Mouse (Mus musculus) natural killer cell, adult 2 months (primary cell): ENCODE measurements around the gene Gm20388.

Source experiments
- DNase-seq, 2 experiments: peaks; one replicate each; pipeline ENCODE4 v3.0.0; 2022; ENCODE audit warnings: low spot score in 2 of 2

Gene Gm20388

GRCm38 (mm10) chr8:121762999-121763699 is 1852.5 kb downstream of the Gm20388 start:
- no peak for DNase-seq

DNA sequence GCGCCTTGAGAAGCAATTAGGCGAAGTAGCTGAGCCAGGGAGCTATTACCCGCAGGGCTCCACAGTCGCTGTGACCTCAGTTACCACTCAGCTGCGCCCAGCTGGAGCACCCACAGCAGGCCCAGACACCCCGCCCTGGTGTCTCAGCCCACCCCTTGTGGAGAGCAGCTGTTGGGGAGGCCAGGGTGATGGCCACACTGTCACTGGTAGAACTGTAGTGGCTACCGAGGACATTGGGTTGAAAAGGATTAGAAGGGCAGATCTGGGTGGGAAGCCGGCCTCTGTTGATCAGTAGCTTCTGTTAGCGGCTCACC is 1853.0 kb downstream of the Gm20388 start:
- no peak for DNase-seq

- DNase-seq = no peak
Observed at GRCm38 (mm10) chr8:121765594-121766138, 1855.0 kb downstream of the Gm20388 start.

GRCm38 (mm10) chr8:121769095-121769494 is 1858.5 kb downstream of the Gm20388 start:
- DNase-seq = no peak

- DNase-seq = no peak
Observed at GRCm38 (mm10) chr8:121769621-121770020, 1859.0 kb downstream of the Gm20388 start.

- no peak for DNase-seq
Observed at GRCm38 (mm10) chr8:121770845-121771752, 1860.5 kb downstream of the Gm20388 start.

- DNase-seq = no peak
Observed at GRCm38 (mm10) chr8:121773876-121774275, 1863.2 kb downstream of the Gm20388 start.

- no peak for DNase-seq
Observed at GRCm38 (mm10) chr8:121782493-121782892, 1871.9 kb downstream of the Gm20388 start.

DNA sequence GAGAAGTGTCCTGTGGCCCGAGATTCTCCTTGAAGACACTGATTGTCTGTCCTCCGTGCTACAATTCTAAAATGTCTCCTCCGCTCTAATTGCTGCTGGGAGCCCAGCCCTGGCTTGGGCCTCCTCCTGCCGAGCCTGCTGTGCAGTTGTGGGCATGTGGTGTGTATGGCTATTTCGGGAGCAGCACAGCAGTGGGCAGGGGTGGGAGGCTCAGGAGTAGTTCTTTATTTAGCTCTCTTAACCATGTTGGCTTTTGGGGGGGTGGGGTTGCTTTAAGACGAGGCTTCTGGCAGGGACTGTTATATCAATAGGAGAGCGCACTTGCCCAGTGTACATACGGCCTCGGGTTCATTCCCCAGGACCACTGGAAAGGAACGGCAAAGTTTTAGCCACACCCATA is 1875.9 kb downstream of the Gm20388 start:
- no peak for DNase-seq

DNA sequence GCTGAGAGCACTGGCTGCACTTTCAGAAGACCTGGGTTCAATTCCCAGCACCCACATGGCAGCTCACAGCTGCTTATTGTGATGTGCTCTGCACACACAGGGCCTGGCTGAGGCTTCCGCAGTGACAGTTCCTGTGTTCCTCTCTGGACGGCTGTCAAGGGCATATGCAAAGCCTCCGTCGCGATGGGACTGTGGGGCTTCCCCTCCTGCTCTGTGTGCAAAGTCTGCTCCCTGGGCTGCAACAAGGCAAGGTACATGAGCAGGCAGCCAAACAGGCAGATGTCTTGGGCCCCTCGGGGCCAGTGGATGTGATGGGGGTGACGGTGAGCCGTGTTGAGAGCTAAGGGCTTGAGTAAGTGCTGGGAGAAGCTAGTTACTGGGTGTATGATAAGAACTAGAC is 1878.1 kb downstream of the Gm20388 start:
- DNase-seq = no peak

- no peak for DNase-seq
Observed at GRCm38 (mm10) chr8:121792159-121792558, 1881.5 kb downstream of the Gm20388 start.

DNA sequence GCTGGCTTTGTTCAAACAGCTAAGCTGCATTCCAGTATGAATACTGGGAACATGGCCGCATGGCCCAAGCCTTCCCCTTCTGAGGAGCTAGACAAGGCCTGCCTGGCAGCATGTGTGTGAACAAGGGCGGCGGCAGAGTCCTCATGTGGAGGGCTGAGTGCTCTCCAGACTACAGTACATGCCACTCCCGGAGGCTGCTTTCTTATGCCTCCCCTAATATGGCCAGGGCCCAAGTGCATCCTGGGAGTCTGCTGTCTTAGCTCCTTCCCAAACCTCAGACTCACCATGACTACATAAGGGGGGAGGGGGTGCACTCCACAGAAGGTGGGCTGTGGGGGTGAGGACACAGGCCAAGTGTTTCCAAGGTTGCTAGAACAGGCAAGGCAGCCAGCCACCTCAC is 1882.0 kb downstream of the Gm20388 start:
- DNase-seq = no peak

DNA sequence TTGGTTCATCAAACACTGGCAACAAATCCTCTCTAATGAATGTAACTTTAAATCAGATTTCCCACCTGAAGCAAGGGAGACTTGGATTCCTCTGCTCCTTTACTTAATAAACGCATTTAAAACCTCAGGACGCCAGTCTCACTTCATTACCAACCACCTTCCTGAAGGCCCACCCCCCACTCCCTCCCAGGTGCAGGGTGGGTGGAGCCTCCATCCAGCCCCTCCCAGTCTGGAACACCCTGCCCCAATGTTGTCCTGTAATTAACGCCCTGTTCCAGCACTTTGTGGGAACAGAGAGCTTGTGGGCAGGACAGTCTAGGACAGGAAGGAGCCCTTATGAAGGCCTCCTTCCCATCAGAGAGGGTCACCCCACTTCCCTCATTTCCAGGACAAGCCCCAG is 1883.5 kb downstream of the Gm20388 start:
- DNase-seq = no peak

DNA sequence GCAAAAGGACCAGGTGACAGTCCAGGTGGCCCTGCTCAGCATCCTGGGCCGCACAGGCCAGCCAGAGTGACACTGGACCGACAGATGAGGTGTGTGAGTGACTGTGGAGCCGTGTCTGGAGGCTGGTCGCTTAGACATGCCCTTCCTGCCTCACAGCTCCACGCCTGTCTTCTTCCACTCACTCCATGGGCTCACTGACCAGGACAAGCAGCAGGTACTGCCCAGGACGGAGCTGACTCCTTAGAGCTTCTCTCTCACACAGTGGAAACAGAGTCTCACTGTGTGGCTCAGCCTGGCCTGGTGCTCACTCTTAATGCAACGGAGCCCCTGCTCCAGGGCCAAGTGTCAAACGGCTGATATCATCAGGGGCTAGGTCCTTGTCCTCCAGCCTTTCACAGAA is 1884.8 kb downstream of the Gm20388 start:
- no peak for DNase-seq

- no peak for DNase-seq
Observed at GRCm38 (mm10) chr8:121796406-121796805, 1885.8 kb downstream of the Gm20388 start.

DNA sequence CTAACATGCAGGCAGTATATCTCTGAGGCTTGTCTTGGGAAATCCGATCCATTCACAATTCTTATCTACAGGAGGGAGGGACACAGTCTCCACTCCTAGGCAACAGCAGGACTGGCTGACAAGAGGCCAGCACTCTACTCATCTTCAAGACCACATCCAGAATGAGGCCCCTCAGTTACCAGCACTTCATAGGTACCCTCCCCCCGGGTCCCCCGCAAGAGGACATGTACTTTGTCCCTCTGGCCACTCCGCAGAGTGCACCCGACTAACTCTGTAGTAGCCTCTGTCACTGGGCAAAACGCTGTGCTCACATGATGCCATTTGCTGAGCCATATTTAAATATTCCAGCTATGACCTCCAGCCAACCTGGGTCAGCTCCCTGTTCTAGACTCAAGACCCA is 1887.8 kb downstream of the Gm20388 start:
- DNase-seq = no peak

DNA sequence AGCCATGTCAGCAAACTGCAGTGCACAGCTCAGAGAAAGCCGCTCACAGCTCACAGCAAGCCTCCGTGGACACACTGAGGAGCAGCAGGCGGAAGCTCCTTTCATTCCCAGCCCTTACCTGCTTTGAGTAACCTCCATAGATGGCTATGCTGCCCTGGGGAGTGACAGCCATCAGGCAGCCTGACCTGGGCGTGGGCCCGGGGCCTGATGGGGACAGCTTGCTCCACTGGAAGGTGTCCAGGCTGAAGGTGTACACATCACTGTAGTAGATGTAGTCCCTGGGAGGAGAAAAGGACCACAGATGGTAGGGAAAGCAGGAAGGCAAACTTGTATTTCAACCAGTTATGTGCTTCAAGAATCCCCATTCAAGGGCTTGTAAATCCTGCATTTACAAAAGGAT is 1894.2 kb downstream of the Gm20388 start:
- no peak for DNase-seq

GRCm38 (mm10) chr8:121806126-121806525 is 1895.5 kb downstream of the Gm20388 start:
- no peak for DNase-seq

- DNase-seq = no peak
Observed at GRCm38 (mm10) chr8:121808032-121808431, 1897.4 kb downstream of the Gm20388 start.

- DNase-seq = no peak
Observed at GRCm38 (mm10) chr8:121809524-121810155, 1899.0 kb downstream of the Gm20388 start.

DNA sequence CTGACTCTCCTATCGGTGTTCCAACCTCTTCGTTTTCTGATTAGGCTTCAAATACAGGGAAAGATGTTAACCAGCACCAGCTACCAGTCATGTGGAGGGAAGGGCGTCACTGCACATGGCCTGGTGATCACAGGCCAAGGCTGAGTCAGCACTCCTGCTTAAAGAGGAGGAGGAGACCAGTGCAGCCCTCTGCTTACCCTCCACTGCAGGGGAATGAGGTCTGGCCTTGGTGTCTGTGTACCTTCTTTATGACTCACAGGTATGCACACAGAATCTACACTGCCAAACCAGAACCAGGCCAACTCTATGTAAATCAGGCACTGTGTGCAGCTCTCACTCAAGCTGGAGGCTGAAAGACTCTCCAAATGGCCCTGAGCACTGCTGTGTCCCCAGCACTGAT is 1900.9 kb downstream of the Gm20388 start:
- no peak for DNase-seq

DNA sequence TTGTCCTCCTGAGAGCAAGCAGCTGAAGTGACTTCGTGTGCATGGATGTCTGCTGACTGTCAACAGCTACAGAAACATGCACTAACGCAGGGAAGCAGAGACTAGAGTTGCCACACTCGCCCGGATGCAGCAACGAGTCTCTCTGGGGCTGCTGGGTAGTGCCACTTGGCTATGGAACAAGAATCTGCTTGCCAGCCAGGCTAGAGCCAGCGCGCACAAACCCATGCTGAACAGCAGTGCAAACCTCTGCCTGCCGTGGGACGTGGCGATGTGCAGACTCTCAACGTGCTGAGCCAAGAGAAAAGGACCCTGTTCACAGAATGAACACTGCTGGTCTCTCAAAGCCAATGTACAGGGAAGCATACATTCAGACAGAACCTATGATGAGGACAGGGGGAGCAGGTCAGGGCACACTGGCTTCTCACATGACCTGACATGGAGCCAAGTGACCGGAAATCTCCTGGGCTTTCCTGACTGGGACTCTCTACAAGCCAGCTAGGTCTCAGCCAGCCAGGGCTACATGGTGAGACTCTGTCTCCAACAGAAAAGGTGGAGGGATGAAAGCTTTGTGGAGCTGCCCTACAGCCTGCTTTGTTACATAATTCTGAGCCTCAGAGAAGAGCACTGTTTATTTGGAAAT is 1901.4 kb downstream of the Gm20388 start:
- no peak for DNase-seq
